Mouse (Mus musculus) pancreas, adult 10 weeks (tissue): ENCODE results near the gene 4833420G17Rik. TPM values are rescaled to one million over a fixed set of nuclear protein-coding genes. Genes with fewer than 3 reads are reported as not detected.

Source experiments
- polyA plus RNA-seq: library from polyadenylated mRNA; stranded (reverse); fragments of 350-450 nt; fragmentation: Illumina TruSeq; extraction: RNeasy Lipid Tissue Mini Kit (QIAGEN cat#74804); gene quantifications from one replicate; pipeline ENCODE4 v1.2.3, GENCODE M21; 2015; ENCODE audit warnings: low read depth, low replicate concordance; ENCODE audit not compliant: insufficient read depth

4833420G17Rik gene
- polyA plus RNA-seq = 21.0 TPM

GRCm38 (mm10) chr13:119462596-119463560 is at the start of gene 4833420G17Rik:
Gene 4833420G17Rik, plus strand, starts transcription at chr13:119462768.

GRCm38 (mm10) chr13:119487880-119488580 is 25.5 kb downstream of the 4833420G17Rik start, which contains the start of the genes Tmem267 and 3110070M22Rik:
Gene Tmem267, plus strand, starts transcription at chr13:119488039.
Gene 3110070M22Rik, minus strand, starts transcription at chr13:119488383.

Other genes starting within 250 kb of the 4833420G17Rik start
- gene Paip1, start 34.2 kb upstream of the 4833420G17Rik start, polyA plus RNA-seq = 16.4 TPM
- 8.3 TPM for gene Tmem267, start 25.3 kb downstream of the 4833420G17Rik start, polyA plus RNA-seq
- gene 3110070M22Rik, start 25.6 kb downstream of the 4833420G17Rik start, polyA plus RNA-seq = 1.3 TPM
- gene Ccl28, start 161.1 kb downstream of the 4833420G17Rik start, polyA plus RNA-seq = 0.63 TPM
- 9.8 TPM for gene Hmgcs1, start 227.6 kb downstream of the 4833420G17Rik start, polyA plus RNA-seq